Mouse (Mus musculus) hindbrain, embryonic 14.5 days (tissue): ENCODE results near the gene Dynll2. TPM values are rescaled to one million over a fixed set of nuclear protein-coding genes. Genes with fewer than 3 reads are reported as not detected.
A peak's percentile ranks its signal among the peaks of the same experiment; 100 is the strongest.

ENCODE experiments used
- ATAC-seq: fragments of 200-750 bp; cut with Nextera tagmentation; 2 replicates; pipeline ENCODE4 v1.8.0; 2017; ENCODE audit warnings: moderate number of reproducible peaks, mild to moderate bottlenecking, moderate TSS enrichment, moderate library complexity; ENCODE audit not compliant: low FRiP score
- DNase-seq: peaks from one replicate; pipeline ENCODE4 v3.0.0-alpha.2; 2015; ENCODE audit warnings: low spot score
- H3K27ac ChIP-seq: fragments of 300-500 bp; sonication (generic); 2 replicates; pipeline ENCODE4 v1.5.1; 2014; ENCODE audit warnings: mild to moderate bottlenecking, moderate library complexity
- H3K27me3 ChIP-seq: fragments of 300-500 bp; sonication (generic); 2 replicates; pipeline ENCODE4 v1.6.1; 2014; ENCODE audit warnings: mild to moderate bottlenecking, low read length, mixed read lengths; ENCODE audit not compliant: control insufficient read depth, insufficient read depth
- H3K36me3 ChIP-seq: fragments of 300-500 bp; sonication (generic); replicated peaks from 2 replicates; pipeline ENCODE4 v1.6.1; 2014; ENCODE audit not compliant: control insufficient read depth, insufficient read depth
- H3K4me1 ChIP-seq: fragments of 300-500 bp; sonication (generic); replicated peaks from 2 replicates; pipeline ENCODE4 v1.6.1; 2014; ENCODE audit warnings: antibody characterized with exemption, low read length, mixed read lengths; ENCODE audit not compliant: control insufficient read depth, insufficient read depth
- H3K4me2 ChIP-seq: fragments of 300-500 bp; sonication (generic); replicated peaks from 2 replicates; pipeline ENCODE4 v1.6.1; 2014; ENCODE audit warnings: mild to moderate bottlenecking, moderate library complexity
- H3K4me3 ChIP-seq: fragments of 300-500 bp; sonication (generic); replicated peaks from 2 replicates; pipeline ENCODE4 v1.5.1; 2014; ENCODE audit warnings: mild to moderate bottlenecking, low read length
- H3K9ac ChIP-seq: fragments of 300-500 bp; sonication (generic); 2 replicates; pipeline ENCODE4 v1.6.1; 2014
- H3K9me3 ChIP-seq: fragments of 300-500 bp; sonication (generic); 2 replicates; pipeline ENCODE4 v1.6.1; 2016; ENCODE audit warnings: low read length; ENCODE audit not compliant: control insufficient read depth
- WGBS: fragments of 180-500 bp; shearing (Covaris S2); extraction: QIAGEN DNeasy Blood & Tissue Kit; methylation state at CpG from one replicate; pipeline ENCODE4 v1.1.7; 2014; 5-methylcytosine and 5-hydroxymethylcytosine counted together
- polyA plus RNA-seq: library from polyadenylated mRNA; unstranded; fragments of >200 nt; fragmentation: Nextera tagmentation; extraction: Ambion mirVana; gene quantifications from 2 replicates; pipeline ENCODE4 v1.2.1, GENCODE M21; 2014

The Dynll2 gene
- polyA plus RNA-seq, 1 experiment from 2014 or later, result 32.8 TPM

DNA sequence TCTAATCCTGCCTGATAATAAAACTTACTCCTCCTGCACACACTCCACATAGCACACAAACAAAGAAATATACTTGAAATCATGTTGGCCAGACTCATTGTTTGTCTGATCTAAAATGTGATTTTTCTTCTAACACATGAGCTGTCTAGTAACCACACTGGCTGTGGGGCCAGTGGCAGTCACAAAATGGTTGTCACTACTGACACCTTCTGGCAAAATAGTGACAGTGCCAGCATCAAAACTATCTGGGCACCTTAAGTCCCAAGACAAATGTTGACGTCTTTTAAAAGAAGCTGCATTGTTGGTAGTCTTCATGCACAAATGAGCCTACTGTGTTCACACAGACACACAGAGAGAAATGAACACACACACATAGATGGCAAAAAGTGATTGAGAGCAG lies 32.2 kb downstream of the Dynll2 start:
- no peaks in the 10 kb centered on the region for H3K36me3 ChIP-seq
- DNase-seq (peak; percentile 73), ATAC-seq (no peak)
- 6% methylated on average over 1 of the region's 1 CpGs for WGBS
- no peaks in the 10 kb centered on the region for H3K9me3 ChIP-seq
- H3K4me1 ChIP-seq, result no peaks in the 10 kb centered on the region
- H3K27me3 ChIP-seq, result no peaks in the 10 kb centered on the region
- no peak overlapping the region for H3K9ac ChIP-seq
- H3K4me3 ChIP-seq, result no peak overlapping the region
- H3K27ac ChIP-seq, result no peak overlapping the region
- no peak overlapping the region for H3K4me2 ChIP-seq

DNA sequence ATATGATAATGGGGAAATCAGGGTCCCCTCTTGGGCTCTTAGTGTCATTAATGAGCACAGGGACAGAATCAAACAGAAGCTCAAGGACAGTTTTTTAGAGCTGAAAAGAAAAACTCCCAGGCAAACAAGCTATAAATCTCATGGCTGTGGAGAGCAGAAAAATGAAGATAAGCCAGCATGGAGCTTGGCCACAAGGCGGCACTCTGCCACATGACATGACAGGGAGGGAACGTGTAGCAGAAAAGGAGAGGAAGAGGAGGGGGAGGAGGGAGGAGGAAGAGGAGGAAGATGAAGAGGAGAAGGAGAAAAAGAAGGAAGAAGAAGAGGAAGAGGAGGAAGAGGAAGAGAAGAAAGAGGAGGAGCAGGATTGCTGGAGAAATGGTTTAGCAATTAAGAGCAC lies 37.3 kb downstream of the Dynll2 start:
- Histone ChIP-seq H3K36me3 (no peaks in the 10 kb centered on the region), H3K27me3 (no peaks in the 10 kb centered on the region), H3K4me3 (no peak overlapping the region), H3K4me2 (no peak overlapping the region), H3K9ac (no peak overlapping the region), H3K4me1 (no peaks in the 10 kb centered on the region), H3K27ac (no peak overlapping the region), H3K9me3 (no peaks in the 10 kb centered on the region)
- WGBS, result 0% methylated on average over 2 of the region's 2 CpGs
- ATAC-seq, result no peak
- DNase-seq, result no peak

DNA sequence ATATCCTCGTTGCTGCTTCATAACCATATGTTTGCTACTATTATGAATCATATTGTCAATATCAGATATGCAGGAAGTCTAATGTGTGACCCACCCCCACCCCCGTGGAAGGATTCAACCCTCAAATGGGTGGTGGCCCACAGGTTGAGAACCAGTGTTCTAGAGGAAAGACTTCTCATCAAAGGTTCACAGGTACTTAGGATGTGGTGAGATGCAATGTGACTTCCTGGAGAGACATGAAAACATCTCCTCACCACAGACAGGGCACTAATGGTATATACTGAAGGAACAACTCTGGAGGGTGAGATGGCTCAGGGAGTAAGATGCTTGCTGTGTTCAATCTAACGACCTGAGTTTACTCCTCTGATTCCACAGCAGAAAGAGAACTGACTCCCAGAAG lies 51.9 kb downstream of the Dynll2 start:
- Histone ChIP-seq H3K27me3 (no peaks in the 10 kb centered on the region), H3K9me3 (no peaks in the 10 kb centered on the region), H3K9ac (no peak overlapping the region), H3K36me3 (no peaks in the 10 kb centered on the region), H3K4me1 (no peaks in the 10 kb centered on the region), H3K4me3 (no peak overlapping the region), H3K4me2 (no peak overlapping the region), H3K27ac (no peak overlapping the region)
- DNase-seq (no peak), ATAC-seq (no peak)
- WGBS, result 77% methylated on average over 3 of the region's 3 CpGs

DNA sequence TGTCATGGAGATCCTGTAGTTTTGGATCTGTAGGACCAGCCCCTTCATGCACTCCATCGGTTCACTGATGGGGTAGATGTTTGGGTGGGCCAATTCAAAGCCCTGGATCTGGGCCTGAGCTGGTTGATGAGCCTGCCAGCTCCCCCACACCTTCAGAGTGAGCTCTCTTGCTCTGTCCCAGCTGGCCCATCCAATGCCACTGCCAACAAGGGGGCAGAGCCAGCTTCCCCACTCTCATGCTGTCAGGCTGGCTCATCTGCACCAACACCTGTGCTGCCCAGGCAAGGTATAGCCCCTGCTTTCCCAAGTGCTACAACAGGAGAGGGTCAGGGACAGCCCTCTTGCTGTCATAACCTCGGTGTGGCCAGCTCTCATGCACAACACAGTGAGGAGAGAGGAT lies 53.6 kb downstream of the Dynll2 start:
- 83% methylated on average over 2 of the region's 2 CpGs for WGBS
- no peaks in the 10 kb centered on the region for H3K9me3 ChIP-seq
- no peaks in the 10 kb centered on the region for H3K36me3 ChIP-seq
- ATAC-seq (no peak), DNase-seq (no peak)
- no peak overlapping the region for H3K9ac ChIP-seq
- no peaks in the 10 kb centered on the region for H3K27me3 ChIP-seq
- no peak overlapping the region for H3K4me2 ChIP-seq
- no peaks in the 10 kb centered on the region for H3K4me1 ChIP-seq
- no peak overlapping the region for H3K27ac ChIP-seq
- no peak overlapping the region for H3K4me3 ChIP-seq

DNA sequence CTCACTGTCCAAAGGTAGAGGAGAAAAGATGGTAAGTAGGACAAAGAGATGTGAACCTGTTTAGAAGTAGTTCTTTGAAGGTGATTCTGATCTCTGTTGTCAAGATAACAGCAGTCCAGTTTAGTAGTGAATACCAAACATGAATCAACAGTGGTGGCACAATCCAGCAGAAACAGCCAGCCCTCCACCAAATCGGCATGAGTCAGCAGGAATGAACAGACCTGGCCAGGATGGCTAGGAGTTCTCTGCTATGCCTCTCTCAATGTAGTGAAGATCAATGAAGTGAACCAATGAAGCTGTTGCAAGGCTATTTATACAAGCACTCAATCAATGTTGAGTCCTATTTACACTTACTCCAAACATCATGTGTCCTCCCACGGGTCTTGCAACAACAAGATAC lies 57.0 kb downstream of the Dynll2 start:
- H3K27ac ChIP-seq, result no peak overlapping the region
- no peak overlapping the region for H3K9ac ChIP-seq
- no peak for DNase-seq
- ATAC-seq, result no peak
- no peaks in the 10 kb centered on the region for H3K4me1 ChIP-seq
- 92% methylated on average over 2 of the region's 2 CpGs for WGBS
- H3K9me3 ChIP-seq, result no peaks in the 10 kb centered on the region
- H3K4me2 ChIP-seq, result no peak overlapping the region
- no peak overlapping the region for H3K4me3 ChIP-seq
- no peaks in the 10 kb centered on the region for H3K27me3 ChIP-seq
- no peaks in the 10 kb centered on the region for H3K36me3 ChIP-seq

Other genes starting within 250 kb of the Dynll2 start
- gene Supt4a, start 250.0 kb downstream of the Dynll2 start, polyA plus RNA-seq, result 137 and 152 TPM in 2 replicates
- 43.8 and 46.9 TPM in 2 replicates for gene Tspoap1, start 227.0 kb downstream of the Dynll2 start, polyA plus RNA-seq
- 0.22 and 0.88 TPM in 2 replicates for gene Mpo, start 194.0 kb downstream of the Dynll2 start, polyA plus RNA-seq
- gene Lpo, start 159.2 kb downstream of the Dynll2 start, polyA plus RNA-seq, result 1.3 and 2.2 TPM in 2 replicates
- gene Mks1, start 134.3 kb downstream of the Dynll2 start, polyA plus RNA-seq, result 7.8 and 10.9 TPM in 2 replicates
- gene Epx, start 112.0 kb downstream of the Dynll2 start, polyA plus RNA-seq, result 0.27 TPM in 1 of 2 replicates, not detected in the other
- gene Olfr462, start 95.3 kb downstream of the Dynll2 start, polyA plus RNA-seq, result not detected in 2 replicates
- gene Olfr463, start 90.1 kb downstream of the Dynll2 start, polyA plus RNA-seq, result not detected in 2 replicates
- 0.26 TPM in 1 of 2 replicates, not detected in the other for gene Olfr464, start 66.6 kb downstream of the Dynll2 start, polyA plus RNA-seq
- 252 and 290 TPM in 2 replicates for gene Srsf1, start 59.8 kb upstream of the Dynll2 start, polyA plus RNA-seq
- 48.3 and 50.2 TPM in 2 replicates for gene Vezf1, start 80.7 kb upstream of the Dynll2 start, polyA plus RNA-seq
- 32.4 and 37.8 TPM in 2 replicates for gene Cuedc1, start 110.5 kb upstream of the Dynll2 start, polyA plus RNA-seq
- gene Mrps23, start 216.9 kb upstream of the Dynll2 start, polyA plus RNA-seq, result 67.8 and 68.7 TPM in 2 replicates